ENCODE assay signal across 8 mouse cellular contexts in genomic region chr3:30650062-30650841, GRCm38 (mm10). TPM values are rescaled to one million over a fixed set of nuclear protein-coding genes. Genes with fewer than 3 reads are reported as not detected.
DNase-seq lines count a peak whose midpoint lies in the region; ATAC-seq and TF ChIP-seq lines count a peak whose summit lies in the region.

No protein-coding gene starts in this region.

- TF ChIP-seq EP300 in lung, postnatal 0 days (IDR thresholded peaks at IDR 0.05) = no peak

- TF ChIP-seq POLR2A in small intestine, adult 2 months (IDR thresholded peaks at IDR 0.05; ENCODE audit: low read depth, low read length) = no peak

- H3K27me3 ChIP-seq in forebrain, embryonic 13.5 days = peaks cover 40% of the 10 kb centered on the region
- H3K27me3 ChIP-seq in lung, postnatal 0 days (replicated peaks; ENCODE audit: insufficient read depth, low read length) = no peaks in the 10 kb centered on the region
- peaks cover 8% of the 10 kb centered on the region; the same call in 1 of the 2 replicates for H3K27me3 ChIP-seq in small intestine, adult 2 months (ENCODE audit: control insufficient read depth, insufficient read depth, low read length)

- H3K9me3 ChIP-seq in forebrain, embryonic 13.5 days (replicated peaks) = no peaks in the 10 kb centered on the region
- no peaks in the 10 kb centered on the region for H3K9me3 ChIP-seq in lung, postnatal 0 days (ENCODE audit: low read length)

- DNase-seq in left cerebral cortex, postnatal 4 days = peak; percentile 6
- DNase-seq in left cerebral cortex, adult 11 months (ENCODE audit: low spot score) = no peak
- DNase-seq in adrenal gland, postnatal 36 days = peak; percentile 7 to 12
- DNase-seq in kidney, adult 9 months = peak; percentile 43
- peak; percentile 61 for DNase-seq in lung, postnatal 0 days (ENCODE audit: low spot score)

- no peaks in the 10 kb centered on the region for H3K36me3 ChIP-seq in forebrain, embryonic 13.5 days (ENCODE audit: poor library complexity, severe bottlenecking)
- H3K36me3 ChIP-seq in lung, postnatal 0 days (ENCODE audit: insufficient read depth, low read length) = no peaks in the 10 kb centered on the region
- H3K36me3 ChIP-seq in small intestine, adult 2 months (ENCODE audit: control insufficient read depth, insufficient read depth, low read length) = no peaks in the 10 kb centered on the region

- H3K4me1 ChIP-seq in forebrain, embryonic 13.5 days = peaks cover 18% of the 10 kb centered on the region
- H3K4me1 ChIP-seq in lung, postnatal 0 days (ENCODE audit: insufficient read depth, low read depth, low read length) = peaks cover 13% of the 10 kb centered on the region; the same call in 1 of the 2 replicates
- H3K4me1 ChIP-seq in small intestine, adult 2 months (ENCODE audit: control insufficient read depth, insufficient read depth, insufficient read length, low read length) = peaks cover 2% of the 10 kb centered on the region

- peak; percentile 71 for ATAC-seq in forebrain, embryonic 13.5 days
- peak; percentile 70 for ATAC-seq in lung, postnatal 0 days
- no peak for ATAC-seq in monocyte, adult 5-6 weeks (replicated peaks; ENCODE audit: insufficient number of reproducible peaks, low FRiP score, low TSS enrichment, poor library complexity, severe bottlenecking)

- peak overlapping the region; percentile 51 for H3K9ac ChIP-seq in forebrain, embryonic 13.5 days
- no peak overlapping the region for H3K9ac ChIP-seq in lung, postnatal 0 days (replicated peaks; ENCODE audit: low read depth)

- H3K27ac ChIP-seq in forebrain, embryonic 13.5 days = no peak overlapping the region
- no peak overlapping the region for H3K27ac ChIP-seq in lung, postnatal 0 days (ENCODE audit: low read length)
- H3K27ac ChIP-seq in small intestine, adult 2 months (ENCODE audit: insufficient read depth, low read depth, low read length) = no peak overlapping the region

- WGBS in forebrain, embryonic 13.5 days = 1% methylated on average over 41 of the region's 41 CpGs
- 1% methylated on average over 41 of the region's 41 CpGs for WGBS in lung, postnatal 0 days
- under 1% methylated on average over 41 of the region's 41 CpGs for WGBS in small intestine, adult 2 months

- intact Hi-C loops in left cerebral cortex, postnatal 4 days (cut with DNase I) = no loop called here

- H3K4me3 ChIP-seq in forebrain, embryonic 13.5 days = peak overlapping the region; percentile 42
- peak overlapping the region; percentile 29 for H3K4me3 ChIP-seq in lung, postnatal 0 days (ENCODE audit: low read depth, low read length)
- H3K4me3 ChIP-seq in small intestine, adult 2 months (ENCODE audit: low read depth, low read length) = peak overlapping the region; percentile 49

- peak overlapping the region; percentile 76 for H3K4me2 ChIP-seq in forebrain, embryonic 13.5 days
- H3K4me2 ChIP-seq in lung, postnatal 0 days (replicated peaks; ENCODE audit: low read depth, low read length) = peak overlapping the region; percentile 60

- peak; percentile 63 for TF ChIP-seq CTCF in lung, postnatal 0 days (IDR thresholded peaks at IDR 0.05)
- TF ChIP-seq CTCF in small intestine, adult 2 months (IDR thresholded peaks at IDR 0.05; ENCODE audit: extremely low read depth, insufficient read length, insufficient replicate concordance, low read depth, low read length) = peak; percentile 36; the same call in 1 of the 2 replicates

RNA-seq across cellular contexts. Expression of gene Lrrc34, which starts 2.6 kb away (rescaled TPM):
- under 1 TPM in 1 of 2 experiments, not detected in 1; 0.58 TPM for total RNA-seq in left cerebral cortex, postnatal 4 days (2021)
- total RNA-seq in adrenal gland, postnatal 36 days (2021) = under 1 TPM in 1 of 2 experiments, not detected in 1; 0.13 TPM
- 1.0 and 1.5 TPM in 2 replicates for polyA plus RNA-seq in forebrain, embryonic 13.5 days (2015; fragmentation: Nextera tagmentation; extraction: Ambion mirVana)
- 7.9 and 9.6 TPM in 2 replicates for polyA plus RNA-seq in lung, postnatal 0 days (2015; fragmentation: Nextera tagmentation; extraction: Ambion mirVana)
- polyA plus RNA-seq in small intestine, adult 2 months (2012; rRNA removed) = not detected in 2 replicates
- total RNA-seq in monocyte, adult 5-6 weeks (2017) = not detected in 3 replicates

RNA-seq across cellular contexts. Expression of gene Lrriq4, which starts 5.9 kb away (rescaled TPM):
- not detected for total RNA-seq in left cerebral cortex, postnatal 4 days (2021)
- total RNA-seq in adrenal gland, postnatal 36 days (2021) = not detected
- polyA plus RNA-seq in forebrain, embryonic 13.5 days (2015; fragmentation: Nextera tagmentation; extraction: Ambion mirVana) = not detected in 2 replicates
- not detected in 2 replicates for polyA plus RNA-seq in lung, postnatal 0 days (2015; fragmentation: Nextera tagmentation; extraction: Ambion mirVana)
- not detected in 2 replicates for polyA plus RNA-seq in small intestine, adult 2 months (2012; rRNA removed)
- not detected in 3 replicates for total RNA-seq in monocyte, adult 5-6 weeks (2017)

RNA-seq across cellular contexts. Expression of gene Mynn, which starts 48.4 kb away (rescaled TPM):
- total RNA-seq in left cerebral cortex, postnatal 4 days (2021) = 10 to 100 TPM; 23.3 to 24.4 TPM
- total RNA-seq in adrenal gland, postnatal 36 days (2021) = 10 to 100 TPM; 19.0 to 24.1 TPM
- 34.1 and 38.4 TPM in 2 replicates for polyA plus RNA-seq in forebrain, embryonic 13.5 days (2015; fragmentation: Nextera tagmentation; extraction: Ambion mirVana)
- polyA plus RNA-seq in lung, postnatal 0 days (2015; fragmentation: Nextera tagmentation; extraction: Ambion mirVana) = 17.0 and 19.9 TPM in 2 replicates
- 2.1 and 4.3 TPM in 2 replicates for polyA plus RNA-seq in small intestine, adult 2 months (2012; rRNA removed)
- total RNA-seq in monocyte, adult 5-6 weeks (2017) = 32.7 to 46.4 TPM (median 44.5 TPM) in 3 replicates

RNA-seq across cellular contexts. Expression of gene Lrrc31, which starts 49.4 kb away (rescaled TPM):
- not detected for total RNA-seq in left cerebral cortex, postnatal 4 days (2021)
- total RNA-seq in adrenal gland, postnatal 36 days (2021) = not detected
- not detected in 2 replicates for polyA plus RNA-seq in forebrain, embryonic 13.5 days (2015; fragmentation: Nextera tagmentation; extraction: Ambion mirVana)
- 0.17 and 0.55 TPM in 2 replicates for polyA plus RNA-seq in lung, postnatal 0 days (2015; fragmentation: Nextera tagmentation; extraction: Ambion mirVana)
- polyA plus RNA-seq in small intestine, adult 2 months (2012; rRNA removed) = 1.7 and 4.0 TPM in 2 replicates
- total RNA-seq in monocyte, adult 5-6 weeks (2017) = not detected in 3 replicates

RNA-seq across cellular contexts. Expression of gene Actrt3, which starts 50.5 kb away (rescaled TPM):
- 1 to 10 TPM; 1.0 to 1.5 TPM for total RNA-seq in left cerebral cortex, postnatal 4 days (2021)
- total RNA-seq in adrenal gland, postnatal 36 days (2021) = not detected
- 0.08 and 0.14 TPM in 2 replicates for polyA plus RNA-seq in forebrain, embryonic 13.5 days (2015; fragmentation: Nextera tagmentation; extraction: Ambion mirVana)
- not detected in 2 replicates for polyA plus RNA-seq in lung, postnatal 0 days (2015; fragmentation: Nextera tagmentation; extraction: Ambion mirVana)
- not detected in 2 replicates for polyA plus RNA-seq in small intestine, adult 2 months (2012; rRNA removed)
- 1.1 TPM in 1 of 3 replicates, not detected in the others for total RNA-seq in monocyte, adult 5-6 weeks (2017)
